Mouse (Mus musculus) cortical plate, adult 2 months (tissue): ENCODE measurements around the gene Psmc2.

Experiments used
- CTCF ChIP-seq: fragments of 200-500 bp; IDR thresholded peaks from 2 replicates; pipeline ENCODE4 v1.5.1; 2011; ENCODE audit warnings: mild to moderate bottlenecking, control low read depth, low read length; ENCODE audit not compliant: insufficient read depth; ENCODE audit errors: extremely low read depth
- POLR2A ChIP-seq: fragments of 200-500 bp; IDR thresholded peaks from 2 replicates; pipeline ENCODE4 v1.6.1; 2011; ENCODE audit warnings: mild to moderate bottlenecking, low read length, control low read depth; ENCODE audit not compliant: insufficient read depth; ENCODE audit errors: extremely low read depth

DNA sequence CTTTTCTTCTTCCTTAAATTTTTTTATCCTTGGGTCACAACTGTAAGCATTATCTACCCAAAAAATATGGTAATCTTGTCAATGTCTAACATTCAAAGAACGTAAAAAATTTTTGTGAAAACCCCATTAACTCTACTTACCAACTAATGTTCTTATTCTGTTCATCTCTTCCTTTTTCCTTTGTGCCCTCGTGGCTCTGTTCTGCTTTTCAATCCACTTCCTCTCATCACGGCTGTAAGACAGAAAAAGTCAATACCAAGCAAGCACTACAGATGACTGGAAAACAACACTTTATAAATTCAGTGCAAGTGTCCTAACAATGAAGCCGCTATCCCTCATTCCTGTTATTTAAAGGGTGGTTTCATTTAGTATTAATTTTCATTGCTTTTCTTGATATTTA lies 16.6 kb upstream of the Psmc2 start:
- TF ChIP-seq POLR2A = no peak
- no peak for TF ChIP-seq CTCF
